Mouse (Mus musculus) hindbrain, embryonic 12.5 days (tissue): ENCODE measurements at regions not wholly inside any gene's neighbourhood (a gene's known extent, or its start where the extent isn't known, plus 50 kb on each side); places are given as distances from the start of the nearest gene placed in this dataset.

Experiments
- ATAC-seq: fragments of 200-750 bp; cut with Nextera tagmentation; 2 replicates; pipeline ENCODE4 v1.8.0; 2017; ENCODE audit warnings: moderate TSS enrichment; ENCODE audit not compliant: low FRiP score
- H3K27ac ChIP-seq: fragments of 300-500 bp; sonication (generic); 2 replicates; pipeline ENCODE4 v1.5.1; 2016; ENCODE audit warnings: mild to moderate bottlenecking
- H3K27me3 ChIP-seq: fragments of 300-500 bp; sonication (generic); 2 replicates; pipeline ENCODE4 v1.6.1; 2016; ENCODE audit warnings: mild to moderate bottlenecking
- H3K36me3 ChIP-seq: fragments of 300-500 bp; sonication (generic); 2 replicates; pipeline ENCODE4 v1.6.1; 2016; ENCODE audit warnings: mild to moderate bottlenecking
- H3K4me1 ChIP-seq: fragments of 300-500 bp; sonication (generic); 2 replicates; pipeline ENCODE4 v1.6.1; 2016
- H3K4me2 ChIP-seq: fragments of 300-500 bp; sonication (generic); replicated peaks from 2 replicates; pipeline ENCODE4 v1.6.1; 2016; ENCODE audit warnings: mild to moderate bottlenecking
- H3K4me3 ChIP-seq: fragments of 300-500 bp; sonication (generic); 2 replicates; pipeline ENCODE4 v1.5.1; 2016; ENCODE audit warnings: mild to moderate bottlenecking
- H3K9ac ChIP-seq: fragments of 300-500 bp; sonication (generic); 2 replicates; pipeline ENCODE4 v1.6.1; 2016; ENCODE audit warnings: mild to moderate bottlenecking, moderate library complexity
- H3K9me3 ChIP-seq: fragments of 300-500 bp; sonication (generic); replicated peaks from 2 replicates; pipeline ENCODE4 v1.6.1; 2016; ENCODE audit warnings: mild to moderate bottlenecking
- WGBS: fragments of 180-500 bp; shearing (Covaris S2); methylation state at CpG from one replicate; pipeline ENCODE4 v1.1.7; 2016; 5-methylcytosine and 5-hydroxymethylcytosine counted together

GRCm38 (mm10) chr1:183772844-183773243 lies 240.3 kb upstream of the Dusp10 start:
- Histone ChIP-seq H3K9ac (no peak overlapping the region), H3K27ac (no peak overlapping the region), H3K4me3 (no peak overlapping the region), H3K27me3 (no peaks in the 10 kb centered on the region), H3K4me1 (no peaks in the 10 kb centered on the region), H3K9me3 (no peaks in the 10 kb centered on the region), H3K4me2 (no peak overlapping the region), H3K36me3 (no peaks in the 10 kb centered on the region)
- no peak for ATAC-seq
- 90% methylated on average over 6 of the region's 6 CpGs for WGBS

GRCm38 (mm10) chr1:183780180-183780579 lies 232.9 kb upstream of the Dusp10 start:
- H3K4me1 ChIP-seq = no peaks in the 10 kb centered on the region
- WGBS = 96% methylated on average over 9 of the region's 9 CpGs
- no peaks in the 10 kb centered on the region for H3K9me3 ChIP-seq
- no peak overlapping the region for H3K9ac ChIP-seq
- no peaks in the 10 kb centered on the region for H3K27me3 ChIP-seq
- H3K27ac ChIP-seq = no peak overlapping the region
- ATAC-seq = no peak
- H3K4me2 ChIP-seq = no peak overlapping the region
- H3K36me3 ChIP-seq = no peaks in the 10 kb centered on the region
- no peak overlapping the region for H3K4me3 ChIP-seq

- 46% methylated on average over 4 of the region's 4 CpGs for WGBS
- no peak for ATAC-seq
- Histone ChIP-seq H3K27me3 (no peaks in the 10 kb centered on the region), H3K4me2 (no peak overlapping the region), H3K9ac (no peak overlapping the region), H3K36me3 (no peaks in the 10 kb centered on the region), H3K4me3 (no peak overlapping the region), H3K27ac (no peak overlapping the region), H3K4me1 (no peaks in the 10 kb centered on the region), H3K9me3 (no peaks in the 10 kb centered on the region)
Observed at GRCm38 (mm10) chr1:183780779-183781178, 232.3 kb upstream of the Dusp10 start.

GRCm38 (mm10) chr1:183783440-183784130 lies 229.5 kb upstream of the Dusp10 start:
- Histone ChIP-seq H3K4me1 (no peaks in the 10 kb centered on the region), H3K9me3 (no peaks in the 10 kb centered on the region), H3K9ac (no peak overlapping the region), H3K4me2 (no peak overlapping the region), H3K27me3 (no peaks in the 10 kb centered on the region), H3K36me3 (no peaks in the 10 kb centered on the region), H3K4me3 (no peak overlapping the region), H3K27ac (no peak overlapping the region)
- no peak for ATAC-seq
- WGBS = 67% methylated on average over 8 of the region's 8 CpGs

DNA sequence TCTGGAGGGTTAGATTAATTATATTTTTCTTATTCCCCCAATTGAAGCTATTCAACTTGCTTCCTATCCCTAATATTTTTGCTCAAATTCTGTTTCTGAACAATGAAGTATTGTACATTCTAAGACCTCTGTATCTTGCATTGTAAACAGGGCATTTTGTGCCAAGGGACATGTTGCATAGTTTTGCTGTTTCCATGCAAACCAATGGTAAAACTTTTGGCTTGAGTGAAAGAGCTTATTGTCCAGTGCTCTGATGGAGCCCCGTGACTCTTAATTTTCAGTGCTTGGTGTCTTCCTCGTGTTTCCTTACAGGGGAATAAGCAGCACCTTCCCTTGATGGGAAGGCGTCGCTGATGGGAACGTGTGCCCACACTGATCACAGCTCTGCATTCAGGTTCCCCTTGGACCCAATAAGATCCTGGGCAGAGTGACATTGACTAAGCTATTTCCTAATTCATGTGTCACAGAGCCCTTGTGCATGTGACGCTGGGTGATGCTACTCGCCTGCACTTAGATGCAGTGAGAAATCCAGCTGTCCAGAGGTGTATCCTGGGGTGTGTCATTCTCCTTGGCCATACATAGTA lies 220.8 kb upstream of the Dusp10 start:
- H3K36me3 ChIP-seq = no peaks in the 10 kb centered on the region
- no peak overlapping the region for H3K4me2 ChIP-seq
- ATAC-seq = no peak
- no peak overlapping the region for H3K27ac ChIP-seq
- H3K4me1 ChIP-seq = no peaks in the 10 kb centered on the region
- no peaks in the 10 kb centered on the region for H3K9me3 ChIP-seq
- no peak overlapping the region for H3K9ac ChIP-seq
- 71% methylated on average over 7 of the region's 7 CpGs for WGBS
- no peak overlapping the region for H3K4me3 ChIP-seq
- H3K27me3 ChIP-seq = no peaks in the 10 kb centered on the region

DNA sequence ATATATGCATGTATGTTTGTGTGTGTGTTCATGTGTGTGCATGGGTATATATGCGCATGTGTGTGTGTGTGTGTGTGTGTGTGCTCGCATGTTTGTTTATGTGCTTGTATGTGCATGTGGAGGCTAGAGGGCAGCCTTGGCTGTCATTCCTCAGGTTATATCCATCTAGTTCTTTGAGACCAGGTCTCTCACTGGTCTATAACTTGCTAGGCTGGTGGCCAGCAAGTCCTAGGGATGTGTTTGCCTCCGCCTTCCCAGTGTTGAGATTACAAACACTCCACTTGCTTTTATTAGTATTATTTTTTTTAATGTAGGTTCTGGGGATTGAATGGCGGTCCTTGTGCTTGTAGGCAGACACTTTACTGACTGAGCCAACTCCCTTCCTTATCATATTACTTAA lies 219.8 kb upstream of the Dusp10 start:
- Histone ChIP-seq H3K27ac (no peak overlapping the region), H3K4me1 (no peaks in the 10 kb centered on the region), H3K9me3 (no peaks in the 10 kb centered on the region), H3K9ac (no peak overlapping the region), H3K4me3 (no peak overlapping the region), H3K27me3 (no peaks in the 10 kb centered on the region), H3K4me2 (no peak overlapping the region), H3K36me3 (no peaks in the 10 kb centered on the region)
- 83% methylated on average over 4 of the region's 4 CpGs for WGBS
- ATAC-seq = no peak

DNA sequence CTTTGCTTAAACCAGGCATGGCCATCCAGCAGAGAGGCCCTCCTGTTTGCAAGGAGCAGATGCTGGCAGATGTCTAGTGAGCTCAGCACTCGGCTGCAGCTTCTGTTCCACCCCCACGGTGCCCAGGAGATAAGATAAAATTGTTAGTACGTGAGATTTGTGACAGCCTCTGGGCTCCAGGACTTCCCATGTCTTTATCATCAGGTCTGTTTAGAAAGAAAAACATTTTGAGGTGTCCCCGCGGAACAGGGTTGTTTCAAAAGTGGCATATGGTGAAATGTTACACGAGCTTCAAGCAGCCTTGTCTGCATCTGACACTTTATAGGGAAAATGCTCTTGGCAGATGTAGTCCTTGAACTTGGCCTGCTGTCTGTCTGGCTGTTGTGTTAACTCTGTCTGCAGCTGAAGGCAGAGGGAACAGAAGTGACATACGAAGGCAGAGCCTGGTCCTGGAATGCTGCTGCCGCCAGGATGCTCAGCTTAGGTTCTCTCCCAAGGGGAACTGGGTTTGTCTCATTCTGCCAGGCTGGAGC lies 219.1 kb upstream of the Dusp10 start:
- Histone ChIP-seq H3K27ac (no peak overlapping the region), H3K4me2 (no peak overlapping the region)
- 54% methylated on average over 8 of the region's 8 CpGs for WGBS

GRCm38 (mm10) chr1:183802351-183802750 lies 210.8 kb upstream of the Dusp10 start:
- H3K9me3 ChIP-seq = no peaks in the 10 kb centered on the region
- H3K9ac ChIP-seq = no peak overlapping the region
- no peaks in the 10 kb centered on the region for H3K4me1 ChIP-seq
- H3K27me3 ChIP-seq = no peaks in the 10 kb centered on the region
- H3K36me3 ChIP-seq = no peaks in the 10 kb centered on the region
- H3K4me3 ChIP-seq = no peak overlapping the region
- no peak overlapping the region for H3K27ac ChIP-seq
- no peak overlapping the region for H3K4me2 ChIP-seq
- 80% methylated on average over 4 of the region's 4 CpGs for WGBS
- ATAC-seq = no peak

More for the DNA sequence above, 219.1 kb upstream of the Dusp10 start:
- Histone ChIP-seq H3K36me3 (no peaks in the 10 kb centered on the region), H3K4me1 (no peaks in the 10 kb centered on the region), H3K9me3 (no peaks in the 10 kb centered on the region), H3K4me3 (no peak overlapping the region), H3K9ac (no peak overlapping the region), H3K27me3 (no peaks in the 10 kb centered on the region)
- ATAC-seq = no peak

DNA sequence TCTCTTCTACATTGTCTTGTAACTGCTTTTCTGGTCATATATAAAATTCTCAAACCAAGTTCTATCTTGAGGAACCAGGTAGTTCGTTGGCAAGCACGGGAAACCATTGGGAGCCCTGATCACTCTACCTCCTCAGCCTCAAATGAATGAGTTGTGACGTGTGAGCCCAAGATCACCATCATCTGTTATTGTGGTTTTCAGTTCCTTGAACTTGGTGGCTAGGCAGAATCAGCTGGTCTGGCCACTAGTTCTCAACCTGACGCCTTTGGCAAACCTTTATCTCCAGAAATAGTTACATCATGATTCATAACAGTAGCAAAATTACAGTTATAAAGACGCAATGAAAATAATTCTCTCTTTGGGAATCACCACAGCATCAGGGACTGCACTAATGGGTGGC lies 209.7 kb upstream of the Dusp10 start:
- no peaks in the 10 kb centered on the region for H3K27me3 ChIP-seq
- H3K9me3 ChIP-seq = no peaks in the 10 kb centered on the region
- WGBS = 92% methylated on average over 5 of the region's 5 CpGs
- no peak for ATAC-seq
- H3K4me2 ChIP-seq = no peak overlapping the region
- no peaks in the 10 kb centered on the region for H3K36me3 ChIP-seq
- H3K9ac ChIP-seq = no peak overlapping the region
- no peak overlapping the region for H3K27ac ChIP-seq
- no peak overlapping the region for H3K4me3 ChIP-seq
- no peaks in the 10 kb centered on the region for H3K4me1 ChIP-seq

DNA sequence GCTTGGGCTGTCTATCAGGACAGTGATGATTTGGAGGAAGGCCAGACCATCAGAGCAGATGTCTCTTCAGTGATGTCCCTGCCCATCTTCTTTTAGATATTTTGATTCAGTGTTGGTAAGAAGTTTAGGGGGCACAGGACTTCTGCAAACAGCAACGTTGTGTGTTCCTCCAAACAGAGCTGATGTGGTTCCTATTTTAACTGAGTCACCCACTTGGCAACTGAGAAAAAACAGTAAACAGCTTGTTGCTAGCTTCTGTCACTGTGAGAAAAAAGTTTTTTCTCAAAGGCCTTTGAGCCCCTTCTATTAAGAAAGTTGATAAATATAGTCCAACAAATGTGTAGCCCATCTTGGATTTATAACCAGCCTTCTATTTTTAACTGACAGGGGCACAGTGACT lies 209.3 kb upstream of the Dusp10 start:
- H3K4me2 ChIP-seq = no peak overlapping the region
- 88% methylated on average over 1 of the region's 1 CpGs for WGBS
- no peaks in the 10 kb centered on the region for H3K4me1 ChIP-seq
- H3K36me3 ChIP-seq = no peaks in the 10 kb centered on the region
- no peaks in the 10 kb centered on the region for H3K27me3 ChIP-seq
- H3K27ac ChIP-seq = no peak overlapping the region
- no peak for ATAC-seq
- H3K9me3 ChIP-seq = no peaks in the 10 kb centered on the region
- no peak overlapping the region for H3K9ac ChIP-seq
- no peak overlapping the region for H3K4me3 ChIP-seq

GRCm38 (mm10) chr1:183804295-183804694 lies 208.8 kb upstream of the Dusp10 start:
- 83% methylated on average over 2 of the region's 2 CpGs for WGBS
- Histone ChIP-seq H3K27ac (no peak overlapping the region), H3K4me1 (no peaks in the 10 kb centered on the region), H3K27me3 (no peaks in the 10 kb centered on the region), H3K4me3 (no peak overlapping the region), H3K9ac (no peak overlapping the region), H3K4me2 (no peak overlapping the region), H3K36me3 (no peaks in the 10 kb centered on the region), H3K9me3 (no peaks in the 10 kb centered on the region)
- no peak for ATAC-seq

GRCm38 (mm10) chr1:183806864-183807730 lies 206.0 kb upstream of the Dusp10 start:
- Histone ChIP-seq H3K9me3 (no peaks in the 10 kb centered on the region), H3K4me2 (no peak overlapping the region), H3K4me1 (no peaks in the 10 kb centered on the region), H3K9ac (no peak overlapping the region), H3K36me3 (no peaks in the 10 kb centered on the region), H3K4me3 (no peak overlapping the region), H3K27ac (no peak overlapping the region), H3K27me3 (no peaks in the 10 kb centered on the region)
- 71% methylated on average over 8 of the region's 8 CpGs for WGBS
- no peak for ATAC-seq
